Mouse (Mus musculus): ENCODE data around the gene Plscr5. TPM values are rescaled to one million over a fixed set of nuclear protein-coding genes. Genes with fewer than 3 reads are reported as not detected.

The Plscr5 gene
- polyA plus RNA-seq (2014; fragmentation: Illumina TruSeq; extraction: RNeasy Lipid Tissue Mini Kit (QIAGEN cat#74804); ENCODE audit: low read depth, low replicate concordance), result not detected

DNA sequence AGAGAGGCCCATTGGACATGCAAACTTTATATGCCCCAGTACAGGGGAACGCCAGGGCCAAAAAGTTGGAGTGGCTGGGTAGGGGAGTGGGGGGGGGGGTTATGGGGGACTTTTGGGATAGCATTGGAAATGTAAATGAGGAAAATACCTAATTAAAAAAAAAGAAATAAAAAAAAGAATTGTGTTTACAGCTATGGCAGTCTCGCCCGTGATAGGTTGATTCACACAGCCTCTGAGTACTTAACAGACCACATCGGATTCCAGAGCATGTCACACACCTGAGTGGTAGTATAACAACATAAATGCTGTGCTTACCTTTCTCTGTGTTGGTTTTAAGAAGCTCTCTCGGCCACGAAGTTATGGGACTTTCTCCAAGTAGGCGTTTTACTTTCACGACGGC lies at the start of gene Plscr5:
TSS of gene Plscr5 (plus strand) at position 301 of the 400 bp plus-strand sequence.

DNA sequence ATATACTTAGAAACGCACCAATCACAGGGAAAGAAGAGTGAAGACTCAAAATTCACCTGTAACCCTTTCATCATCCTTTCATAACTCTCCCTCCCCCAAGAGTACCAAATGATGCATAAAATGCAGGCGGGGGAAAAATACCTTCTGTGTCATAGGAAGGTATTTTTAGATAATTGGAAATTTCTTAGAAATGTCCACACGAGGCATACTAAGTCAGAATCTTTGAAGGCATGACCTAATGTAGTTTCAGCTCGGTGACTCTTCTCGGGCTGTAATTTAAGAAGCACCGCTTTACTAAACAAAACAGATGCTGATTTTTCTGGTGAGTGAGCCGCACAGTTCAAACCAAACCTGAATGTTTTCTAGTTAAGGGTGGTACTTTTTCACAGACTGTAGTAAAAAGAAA lies 56.7 kb downstream of the Plscr5 start, which contains the start of gene Plscr1:
TSS of gene Plscr1 (plus strand) at position 304 of the 406 bp plus-strand sequence.

Other genes with a start within 250 kb of the Plscr5 start
- gene Plscr1, start 56.8 kb downstream of the Plscr5 start, polyA plus RNA-seq (2014; fragmentation: Illumina TruSeq; extraction: RNeasy Lipid Tissue Mini Kit (QIAGEN cat#74804); ENCODE audit: low read depth, low replicate concordance), result 9.6 TPM
- gene Plscr2, start 82.7 kb downstream of the Plscr5 start, polyA plus RNA-seq (2014; fragmentation: Illumina TruSeq; extraction: RNeasy Lipid Tissue Mini Kit (QIAGEN cat#74804); ENCODE audit: low read depth, low replicate concordance), result 17.0 TPM
- gene 1700057G04Rik, start 116.4 kb downstream of the Plscr5 start, polyA plus RNA-seq (2014; fragmentation: Illumina TruSeq; extraction: RNeasy Lipid Tissue Mini Kit (QIAGEN cat#74804); ENCODE audit: low read depth, low replicate concordance), result 1.6 TPM